Mouse (Mus musculus) left cerebral cortex, adult 11 months (tissue): Measurements from ENCODE around the gene Aldh9a1.

ENCODE experiments used
- DNase-seq: peaks from one replicate; pipeline ENCODE4 v3.0.0; 2022; ENCODE audit warnings: low spot score

The Aldh9a1 gene

DNA sequence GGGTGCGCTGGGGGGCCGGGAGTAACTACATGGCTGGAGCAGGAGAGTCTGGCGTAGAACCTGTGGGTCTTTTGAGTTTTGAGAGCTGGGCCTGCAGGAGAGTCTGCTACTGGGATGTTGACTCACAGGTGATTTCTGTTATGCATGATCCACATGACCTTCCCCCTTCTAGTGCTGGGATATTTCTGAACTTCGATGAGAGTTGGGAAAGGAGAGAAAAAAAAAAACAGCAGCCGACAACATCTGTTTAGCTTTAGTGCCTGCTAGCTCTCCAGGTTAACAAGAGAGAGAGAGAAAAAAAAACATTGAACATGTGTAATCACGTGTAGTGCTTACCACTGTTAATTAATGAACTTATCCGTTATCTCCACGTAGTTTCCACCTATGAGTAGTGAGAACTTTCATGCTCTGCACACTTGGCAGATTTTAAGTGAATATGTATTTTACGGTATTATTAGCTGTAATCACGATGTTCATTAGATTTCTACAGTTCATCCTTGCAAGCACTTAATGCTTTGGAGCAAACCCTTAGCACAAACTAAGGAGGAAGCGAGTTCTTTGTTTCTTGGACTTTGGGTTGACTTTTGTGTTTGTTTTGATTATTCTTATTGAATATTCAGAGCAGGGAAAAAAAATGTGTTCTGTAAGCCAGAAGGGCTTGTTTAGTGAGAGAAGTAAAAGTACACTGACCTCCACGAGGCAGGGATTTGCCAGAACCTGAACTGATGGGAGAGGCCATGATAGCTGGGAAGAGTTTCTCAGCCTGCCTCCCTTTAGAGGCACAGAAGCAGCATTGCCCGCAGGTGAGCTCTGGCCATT lies 1.0 kb downstream of the Aldh9a1 start:
- DNase-seq = no peak

DNA sequence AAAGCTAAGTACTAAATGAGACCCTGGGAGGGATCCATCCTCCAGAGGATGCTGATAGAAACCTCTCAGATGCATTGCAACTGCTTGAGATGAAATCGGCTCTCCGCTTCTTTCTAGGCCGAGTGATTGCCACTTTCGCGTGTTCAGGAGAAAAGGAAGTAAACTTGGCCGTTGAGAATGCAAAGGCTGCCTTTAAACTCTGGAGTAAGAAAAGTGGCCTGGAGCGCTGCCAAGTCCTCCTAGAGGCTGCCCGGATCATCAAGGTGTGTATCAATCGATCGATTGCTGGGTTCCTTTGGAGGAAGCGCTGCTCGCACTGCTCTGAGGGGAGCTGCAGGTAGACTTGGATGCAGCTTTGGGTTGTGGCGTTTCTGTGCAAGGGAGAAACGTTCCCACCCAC lies 2.6 kb downstream of the Aldh9a1 start:
- DNase-seq = no peak

DNA sequence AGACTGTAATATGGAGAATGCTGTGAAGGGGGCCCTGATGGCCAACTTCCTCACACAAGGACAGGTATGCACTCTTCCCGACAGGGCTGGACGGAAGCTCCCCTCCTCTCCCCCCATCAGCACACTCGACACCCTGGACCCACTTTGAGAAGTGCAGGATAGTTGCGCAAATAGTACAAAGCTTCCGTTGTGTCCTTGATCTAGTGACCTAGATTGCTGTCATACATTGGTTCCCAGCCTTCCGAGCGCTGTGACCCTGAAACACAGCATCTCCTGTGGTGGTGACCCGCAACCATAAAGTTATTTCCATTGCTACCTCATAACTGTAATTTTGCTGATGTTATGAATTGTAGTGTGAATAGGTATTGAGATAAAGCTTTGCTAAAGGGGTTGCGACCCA lies 7.6 kb downstream of the Aldh9a1 start:
- DNase-seq = no peak

DNA sequence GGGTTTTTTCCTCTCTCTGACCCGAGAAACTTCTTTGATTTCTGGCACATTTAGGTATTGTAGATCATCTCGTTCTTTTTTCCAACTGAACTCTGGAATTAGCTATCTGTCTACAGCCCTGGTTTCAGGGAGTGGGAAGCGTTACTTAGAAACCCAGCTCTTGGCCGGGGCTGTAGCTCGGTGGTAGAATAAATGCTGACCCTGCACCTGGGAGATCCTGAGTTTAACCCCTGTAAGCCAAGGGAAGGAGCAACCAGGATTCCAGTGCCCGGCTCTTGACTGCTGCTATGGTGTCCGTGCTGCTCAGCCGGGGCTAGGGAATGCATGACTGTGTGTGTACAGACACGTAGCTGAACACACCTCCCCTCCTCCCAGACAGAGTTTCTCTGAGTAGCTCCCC lies 8.9 kb downstream of the Aldh9a1 start:
- no peak for DNase-seq

DNA sequence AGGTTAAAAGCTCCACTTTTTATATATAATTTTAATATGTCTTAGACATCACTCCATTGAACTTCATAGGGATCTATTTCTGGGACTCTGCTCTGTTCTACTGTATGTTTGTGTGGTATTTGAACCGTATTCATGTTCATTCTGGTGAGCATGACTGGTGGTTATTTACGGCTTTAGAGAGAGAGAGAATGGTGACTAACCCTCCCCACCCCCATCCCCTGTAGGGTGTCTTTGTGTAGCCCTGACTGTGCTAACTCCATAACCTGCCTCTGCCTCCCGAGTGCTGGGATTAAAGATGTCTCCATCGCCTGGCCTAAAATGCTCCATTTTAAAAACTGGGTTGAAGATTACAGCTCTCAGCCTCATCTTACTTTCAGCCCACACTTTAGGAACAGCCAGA lies 10.5 kb downstream of the Aldh9a1 start:
- no peak for DNase-seq

DNA sequence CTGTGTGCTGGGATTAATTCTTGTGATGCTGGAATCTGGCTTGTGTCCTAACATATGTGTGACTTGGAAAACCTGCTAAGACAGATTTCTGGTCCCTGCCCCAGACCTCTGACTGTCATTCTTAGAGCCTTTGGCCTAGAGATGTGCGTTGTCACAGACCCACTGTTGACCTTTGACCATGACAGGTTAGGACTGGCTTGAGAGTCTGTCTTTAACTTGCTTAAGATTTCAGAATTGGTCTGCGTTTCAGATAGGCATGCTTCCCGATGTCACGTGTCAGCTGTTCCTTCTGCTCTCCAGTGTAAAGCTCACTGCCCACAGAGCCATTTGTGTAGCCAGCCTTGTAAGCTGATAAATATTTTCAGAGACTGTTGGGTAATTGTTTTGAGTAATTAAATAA lies 13.0 kb downstream of the Aldh9a1 start:
- DNase-seq = no peak

DNA sequence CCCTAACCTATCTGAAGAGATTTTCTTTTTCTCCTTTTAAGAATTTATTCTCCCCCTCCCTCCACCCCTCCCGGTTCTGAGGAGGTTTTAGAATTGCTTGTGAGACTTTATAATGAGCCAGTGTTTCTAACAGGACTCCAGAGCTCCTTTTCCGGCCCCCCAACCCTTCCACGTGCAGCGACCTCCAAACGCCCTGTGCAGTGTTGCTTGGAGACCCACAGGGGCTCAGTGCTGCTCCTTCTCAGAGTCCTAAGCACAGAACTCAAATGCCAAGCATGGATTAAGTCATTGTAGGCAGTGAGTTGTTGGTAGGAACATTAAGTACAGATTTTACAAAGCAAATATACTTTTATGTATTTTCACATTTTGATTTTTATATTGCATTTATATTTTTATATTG lies 13.5 kb downstream of the Aldh9a1 start:
- no peak for DNase-seq

DNA sequence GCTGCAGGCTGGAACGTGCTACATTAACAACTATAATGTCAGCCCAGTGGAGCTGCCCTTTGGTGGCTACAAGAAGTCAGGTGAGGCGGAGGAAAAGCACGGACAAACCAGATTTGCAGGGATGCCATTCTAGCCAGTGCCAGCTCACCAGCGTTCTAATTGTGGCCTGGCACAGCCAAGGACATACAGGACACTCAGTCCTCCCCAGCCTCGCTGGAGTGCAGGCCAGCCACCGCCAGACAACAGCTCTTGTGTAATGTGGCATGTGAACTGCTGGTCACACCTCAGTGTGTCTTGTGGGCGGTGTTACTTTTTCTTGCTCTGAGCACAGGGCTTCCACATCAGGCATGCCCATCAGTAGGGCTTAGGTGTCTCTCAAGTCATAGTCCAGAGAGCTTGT lies 16.0 kb downstream of the Aldh9a1 start:
- no peak for DNase-seq

DNA sequence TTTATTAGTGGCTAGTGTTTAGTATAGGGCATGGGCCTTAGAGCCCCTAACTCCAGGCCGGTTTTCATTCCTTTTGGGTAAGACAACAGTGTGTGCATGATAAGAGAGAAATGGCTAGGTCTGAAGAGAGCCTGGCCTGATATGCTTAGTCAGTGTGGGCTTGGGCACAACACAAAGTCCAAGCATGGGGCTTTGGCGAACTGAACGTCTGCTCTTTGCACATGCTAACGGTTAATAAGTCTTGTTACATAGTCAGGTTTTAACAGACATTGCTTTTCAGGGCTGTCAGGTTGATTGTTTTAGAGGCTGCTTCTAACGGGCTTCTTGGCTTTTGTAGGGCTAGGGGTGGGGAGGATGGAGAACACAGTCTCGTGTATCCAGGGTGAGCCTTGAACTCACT lies 16.8 kb downstream of the Aldh9a1 start:
- DNase-seq = no peak

DNA sequence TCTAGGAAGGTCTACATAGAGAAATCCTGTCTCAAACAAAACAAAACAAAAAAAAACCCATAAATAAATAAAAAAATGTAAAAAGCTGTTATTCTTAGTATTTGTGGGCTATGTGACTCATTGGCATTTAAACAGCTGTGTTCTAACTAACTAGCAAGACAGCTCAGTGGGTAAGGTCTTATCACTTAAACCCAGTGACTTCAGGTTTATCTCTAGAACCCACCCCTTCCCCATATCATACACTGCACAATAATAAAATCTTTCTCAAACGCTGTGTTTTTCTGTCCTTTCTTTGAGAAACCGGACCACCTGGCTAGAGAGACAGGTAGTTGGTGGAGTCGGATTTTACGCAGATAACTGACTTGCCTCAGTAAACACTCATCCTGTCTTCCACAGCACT lies 18.2 kb downstream of the Aldh9a1 start:
- DNase-seq = no peak

DNA sequence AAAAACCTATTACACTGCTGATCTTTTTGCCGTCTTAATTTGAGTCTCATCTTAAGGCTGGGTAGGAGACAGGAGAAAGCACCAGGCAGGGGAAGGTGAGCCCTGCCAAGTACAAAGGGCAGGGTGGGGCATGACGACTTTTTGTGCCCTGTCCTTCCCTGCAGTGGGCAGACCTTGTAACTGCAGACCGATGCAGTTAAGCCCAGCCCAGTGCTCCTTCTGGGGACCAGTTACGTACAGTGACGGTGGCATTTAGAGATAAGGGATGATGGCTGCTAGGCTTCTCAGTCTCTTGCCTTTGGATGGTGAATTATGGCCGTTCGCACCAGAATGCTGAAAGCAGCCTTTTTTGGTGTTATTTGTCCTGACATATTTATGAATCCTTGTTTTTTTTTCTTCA lies 18.7 kb downstream of the Aldh9a1 start:
- no peak for DNase-seq

DNA sequence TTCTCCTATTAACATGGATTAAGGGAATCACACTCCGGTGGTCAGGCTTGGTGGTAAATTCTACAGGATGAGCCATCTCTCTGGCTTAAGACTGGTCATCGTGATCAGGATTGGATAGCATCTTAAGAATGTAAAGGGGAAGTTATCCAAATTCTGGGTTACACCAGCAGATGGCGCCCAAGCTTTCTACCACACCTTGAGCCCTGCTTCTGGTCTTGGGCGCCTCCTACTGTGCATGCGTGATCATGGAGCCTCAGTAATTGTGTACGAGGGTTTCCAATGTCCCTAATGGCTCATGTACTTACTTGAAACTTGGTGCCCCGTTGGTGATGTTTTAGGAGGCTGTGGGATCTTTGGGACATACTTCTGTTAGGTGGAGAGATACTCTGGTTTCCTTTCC lies 20.1 kb downstream of the Aldh9a1 start:
- DNase-seq = peak; percentile 78

DNA sequence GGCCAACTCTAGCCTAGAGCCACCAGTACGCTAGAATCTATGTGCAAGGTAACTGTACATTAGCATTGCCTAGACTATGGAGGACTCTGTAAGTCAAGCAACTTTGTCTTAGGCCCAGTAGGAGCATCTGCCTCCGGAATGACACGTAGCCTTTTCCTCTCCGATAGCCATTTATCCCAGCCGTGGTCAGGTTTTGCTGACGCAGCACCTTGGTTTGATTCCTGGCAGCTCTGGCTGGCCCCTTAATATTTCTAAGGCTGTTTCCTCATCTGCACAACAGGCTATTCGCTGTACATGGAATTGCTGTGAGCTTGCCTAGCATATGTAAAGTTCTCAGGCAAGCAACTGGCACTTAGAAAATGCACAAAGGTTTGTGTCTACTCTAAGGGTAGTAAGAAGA lies 22.9 kb downstream of the Aldh9a1 start:
- no peak for DNase-seq

DNA sequence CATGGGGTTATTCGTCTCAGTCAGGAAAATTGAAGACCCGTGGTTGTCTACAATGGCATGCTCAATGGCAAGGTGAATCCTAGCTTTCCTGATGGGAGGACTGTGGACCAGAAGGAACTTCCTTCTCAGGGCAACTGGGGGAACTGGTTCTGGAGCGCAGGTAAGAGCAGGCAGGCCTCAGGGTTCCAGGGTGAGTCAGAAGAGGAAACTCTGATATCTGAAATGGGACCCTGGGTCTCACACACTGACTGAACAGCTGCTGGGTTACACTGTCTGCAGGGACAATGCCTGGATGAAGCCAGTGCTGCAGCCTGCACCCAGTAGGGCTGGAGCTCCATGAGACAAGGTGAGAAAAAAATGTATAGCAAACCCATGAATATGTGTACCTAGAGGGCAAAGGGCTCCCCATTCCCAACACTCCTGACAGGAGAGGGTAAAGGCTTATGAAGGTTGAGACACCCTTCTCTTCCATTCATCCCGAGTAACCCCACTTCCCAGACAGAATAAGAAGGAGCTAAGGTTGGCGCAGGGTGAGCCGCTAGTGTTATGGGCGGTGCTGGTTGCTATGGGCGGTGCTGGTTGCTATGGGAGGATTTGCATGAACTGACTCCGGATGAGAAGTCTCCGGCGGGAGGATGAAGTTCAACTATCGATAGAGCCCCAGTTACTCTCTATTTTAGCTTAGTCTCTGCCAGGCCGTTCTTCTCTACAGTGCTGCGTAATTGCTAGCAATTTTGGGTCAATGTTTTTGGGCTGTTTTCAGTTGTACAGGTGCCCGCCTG lies 24.4 kb downstream of the Aldh9a1 start:
- no peak for DNase-seq

DNA sequence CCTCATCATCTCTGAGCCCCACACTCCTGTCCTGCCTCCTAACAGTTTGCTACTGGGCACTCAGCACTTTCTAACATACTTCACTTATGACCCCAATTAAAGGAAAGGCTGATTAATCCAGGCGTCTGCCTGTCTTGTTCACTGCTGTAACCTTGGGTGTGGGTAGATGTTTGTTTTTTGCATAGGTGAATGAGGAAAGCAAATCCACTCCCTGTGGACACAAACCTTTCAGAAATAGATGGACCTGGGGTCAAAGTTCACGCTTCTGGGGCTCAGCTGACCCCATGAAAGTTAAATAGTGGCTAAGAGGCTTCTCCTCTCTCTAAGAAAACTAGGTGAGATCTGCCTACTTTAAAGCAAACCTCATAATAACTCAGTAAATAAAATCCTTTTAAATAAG lies 25.2 kb downstream of the Aldh9a1 start:
- no peak for DNase-seq

DNA sequence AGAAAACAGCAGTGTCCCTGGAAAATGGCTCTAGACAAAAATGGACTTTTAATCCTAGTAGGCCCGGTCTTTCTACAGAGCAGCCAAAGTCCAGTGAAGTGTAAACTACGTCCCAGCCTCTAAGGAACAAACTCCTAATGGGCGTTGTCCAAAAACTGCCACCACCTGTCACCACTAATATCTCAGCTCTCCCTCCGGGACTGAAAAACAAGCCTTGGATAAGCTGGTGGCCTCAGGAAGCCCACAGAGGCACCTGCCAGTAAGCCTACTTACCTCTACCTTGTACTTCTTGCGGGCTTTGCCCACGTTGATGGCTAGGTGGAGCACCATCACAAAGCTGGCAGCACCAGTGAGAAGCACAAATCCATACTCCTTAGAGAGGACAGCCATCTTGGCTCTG lies 28.2 kb downstream of the Aldh9a1 start:
- no peak for DNase-seq

DNA sequence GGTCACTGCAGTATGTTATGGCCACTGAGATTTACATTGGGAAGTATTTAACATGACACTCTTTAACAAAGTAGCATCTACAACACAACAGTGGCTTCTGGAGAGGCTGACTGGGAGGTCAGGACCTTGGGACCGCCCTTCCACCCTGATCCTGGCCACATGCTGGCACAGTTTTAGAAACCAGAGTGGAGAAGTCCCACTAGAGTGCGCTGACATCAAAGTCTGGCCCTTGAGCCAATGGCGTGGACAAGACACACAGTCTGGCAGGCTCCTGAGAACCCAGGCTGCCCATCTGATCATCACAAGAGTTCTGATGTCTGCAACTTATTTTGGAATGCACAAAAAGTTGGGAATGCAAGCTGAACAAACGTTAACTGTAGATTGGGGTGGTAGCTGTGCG lies 30.0 kb downstream of the Aldh9a1 start:
- no peak for DNase-seq

DNA sequence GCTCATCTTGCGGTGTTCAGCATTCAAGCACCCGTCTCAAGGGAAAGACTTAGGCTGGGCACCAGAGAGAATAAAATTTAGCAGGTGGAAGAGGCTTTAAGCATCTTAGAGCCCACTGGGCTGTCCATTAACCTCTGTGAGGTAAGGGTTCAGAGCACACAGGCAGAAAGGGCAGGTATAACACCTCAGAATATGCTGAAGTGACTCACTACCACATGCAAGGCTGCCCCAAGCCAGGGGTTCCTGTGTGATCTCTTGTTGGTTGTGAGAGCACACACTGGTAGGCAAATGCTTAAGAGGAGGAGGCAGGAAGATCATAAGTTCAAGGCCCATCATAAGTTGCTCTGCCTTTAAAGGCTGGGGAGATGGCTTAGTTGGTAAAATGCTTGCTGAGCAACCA lies 30.4 kb downstream of the Aldh9a1 start:
- DNase-seq = no peak

DNA sequence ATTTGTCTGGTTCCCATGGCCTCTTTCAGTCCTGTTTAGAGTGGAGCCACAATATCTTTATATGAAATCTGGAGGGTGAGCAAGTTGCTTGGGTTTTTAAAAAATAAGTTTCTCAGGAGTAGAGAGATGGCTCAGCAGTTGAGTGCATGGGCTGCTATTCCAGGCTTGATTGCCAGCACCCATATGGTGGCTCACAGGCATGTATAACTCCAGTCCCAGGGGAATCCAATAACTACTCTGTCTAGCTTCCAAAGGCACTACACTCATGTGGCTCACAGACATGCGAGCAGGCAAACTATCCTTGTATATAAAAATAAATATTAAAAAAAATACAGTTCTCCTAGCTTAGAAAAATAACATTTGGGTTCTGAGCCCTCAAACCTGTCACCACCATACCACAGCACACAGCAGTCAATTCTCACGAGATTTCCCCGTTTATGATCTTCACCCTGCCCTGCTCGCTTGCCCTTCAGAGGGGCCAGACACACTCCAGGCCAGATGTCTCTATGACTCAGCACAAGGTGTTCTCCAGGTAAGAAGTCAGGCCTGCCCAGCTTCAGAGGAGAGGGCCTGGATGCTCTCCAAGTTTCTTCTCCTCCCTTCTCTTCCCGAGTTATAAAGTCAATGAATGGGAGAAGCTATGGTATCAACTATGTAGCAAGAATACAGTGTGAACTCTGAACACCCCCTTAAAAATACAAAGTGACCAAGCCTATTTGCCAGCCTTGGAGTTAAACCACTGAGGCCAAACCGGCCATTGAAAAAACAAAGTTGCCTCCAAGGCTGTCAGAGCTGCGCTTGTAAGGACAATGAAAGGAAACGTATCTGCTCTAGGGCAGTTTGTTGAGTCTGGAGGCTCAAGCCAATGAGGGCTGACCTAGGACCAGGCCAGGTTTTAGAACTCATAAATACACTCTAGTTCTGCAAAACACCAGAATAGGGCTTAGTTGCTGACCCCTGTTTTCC lies 31.5 kb downstream of the Aldh9a1 start:
- DNase-seq = no peak

DNA sequence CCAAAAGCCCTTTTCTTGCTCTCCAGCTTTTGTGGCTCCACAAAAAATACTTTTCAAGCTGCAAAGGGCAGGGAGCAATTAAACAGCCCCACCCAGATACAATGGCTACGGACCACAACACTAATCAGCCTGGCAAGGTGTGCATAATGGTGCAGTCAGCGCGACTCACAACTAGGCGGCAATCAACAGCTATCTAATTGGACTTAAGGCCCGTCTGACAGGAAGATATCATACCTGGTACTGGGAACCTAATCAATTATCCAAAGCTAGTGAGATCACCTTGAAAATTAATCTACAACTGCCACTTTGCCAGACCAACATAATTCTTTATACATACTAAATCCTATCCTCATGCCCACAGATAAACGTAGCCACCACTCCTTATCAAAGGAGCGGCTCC lies 32.5 kb downstream of the Aldh9a1 start:
- DNase-seq = no peak

DNA sequence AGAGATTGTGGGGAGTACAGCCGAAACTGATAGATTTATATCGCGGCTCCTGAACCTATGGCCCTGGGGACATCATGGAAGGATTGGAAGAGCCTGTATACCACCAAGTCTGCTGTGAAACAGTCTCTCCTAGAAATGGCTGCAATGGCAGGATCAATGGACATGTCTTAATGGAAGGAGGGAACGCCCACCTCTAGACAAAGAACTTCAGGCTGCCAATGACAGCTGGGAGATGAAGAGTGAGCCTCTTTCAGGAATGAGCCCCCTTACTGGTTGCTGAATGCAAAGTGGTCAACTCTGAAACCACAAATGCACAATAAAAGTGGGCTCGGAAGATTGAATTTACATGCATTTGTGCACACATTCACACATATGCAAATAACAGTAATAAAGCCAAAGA lies 33.0 kb downstream of the Aldh9a1 start:
- no peak for DNase-seq

DNA sequence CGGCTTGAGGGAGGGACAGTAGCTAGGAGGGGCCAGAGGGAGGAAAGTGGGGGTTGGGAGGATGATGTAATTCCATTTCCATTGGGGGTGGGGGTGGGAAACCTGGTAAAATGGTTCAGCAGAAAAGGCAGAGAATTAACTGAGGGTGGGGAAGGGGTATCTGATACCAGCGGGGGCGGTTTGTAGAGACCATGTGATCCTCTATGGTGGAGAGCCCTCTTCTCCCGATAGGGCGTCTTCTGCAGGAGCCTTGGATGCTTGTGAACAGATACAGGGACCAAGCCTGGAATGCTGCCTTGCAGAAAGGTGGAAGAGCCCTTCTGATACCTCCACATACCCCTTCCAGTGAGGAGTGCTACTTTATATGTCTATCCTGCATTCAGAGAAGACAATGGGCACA lies 33.4 kb downstream of the Aldh9a1 start:
- DNase-seq = no peak

DNA sequence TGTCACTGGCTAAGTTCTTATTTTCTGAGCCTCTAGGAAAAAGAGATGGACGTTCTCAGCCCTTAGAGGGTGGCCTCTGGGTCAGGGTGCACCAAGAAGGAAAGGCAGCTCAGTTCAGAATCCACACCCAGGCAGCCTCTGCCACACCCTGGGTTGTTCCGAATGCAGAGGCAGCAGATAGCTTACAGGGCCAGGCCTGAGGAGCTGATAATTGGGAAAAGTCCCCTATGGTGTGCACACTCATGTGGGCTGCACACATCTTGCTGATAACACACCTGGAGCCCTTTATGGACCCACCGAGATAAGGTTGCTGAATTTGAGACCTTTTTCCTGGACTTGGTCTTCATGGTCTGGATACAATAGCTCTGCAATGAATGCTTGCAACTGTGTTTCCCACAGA lies 34.4 kb downstream of the Aldh9a1 start:
- DNase-seq = no peak
